Mouse (Mus musculus) heart, embryonic 14.5 days (tissue): ENCODE measurements around the gene Cdhr2. TPM values are rescaled to one million over a fixed set of nuclear protein-coding genes. Genes with fewer than 3 reads are reported as not detected.

Source experiments
- ATAC-seq: fragments of 200-750 bp; cut with Nextera tagmentation; 2 replicates; pipeline ENCODE4 v1.8.0; 2017; ENCODE audit warnings: low read depth, moderate TSS enrichment; ENCODE audit not compliant: insufficient number of reproducible peaks, insufficient read depth, low FRiP score
- H3K27ac ChIP-seq, 2 experiments: fragments of 200-500 bp in 1 of 2; fragments of 300-500 bp in 1 of 2; sonication (generic) in 1 of 2; replicated peaks in 1 of 2; 2 replicates each; pipeline ENCODE4 v1.5.1; 2012 to 2014; ENCODE audit warnings: low read depth in 2 of 2, low read length in 2 of 2, control low read depth in 1 of 2, mild to moderate bottlenecking in 1 of 2, mixed read lengths in 1 of 2; ENCODE audit not compliant: control insufficient read depth in 1 of 2, insufficient read depth in 1 of 2
- H3K27me3 ChIP-seq: fragments of 300-500 bp; sonication (generic); 2 replicates; pipeline ENCODE4 v1.6.1; 2014; ENCODE audit warnings: mild to moderate bottlenecking, low read length, control low read depth; ENCODE audit not compliant: control insufficient read depth, insufficient read depth
- H3K36me3 ChIP-seq: fragments of 300-500 bp; sonication (generic); 2 replicates; pipeline ENCODE4 v1.6.1; 2014; ENCODE audit warnings: mild to moderate bottlenecking, control low read depth, low read length, mixed read lengths; ENCODE audit not compliant: control insufficient read depth, insufficient read depth
- H3K4me1 ChIP-seq, 2 experiments: fragments of 200-500 bp in 1 of 2; fragments of 300-500 bp in 1 of 2; sonication (generic) in 1 of 2; 2 replicates each; pipeline ENCODE4 v1.6.1; 2012 to 2014; ENCODE audit warnings: low read length in 2 of 2, control low read depth in 1 of 2, mixed read lengths in 1 of 2; ENCODE audit not compliant: control insufficient read depth in 2 of 2, insufficient read depth in 2 of 2
- H3K4me2 ChIP-seq: fragments of 300-500 bp; sonication (generic); 2 replicates; pipeline ENCODE4 v1.6.1; 2014; ENCODE audit warnings: mild to moderate bottlenecking, low read length
- H3K4me3 ChIP-seq, 2 experiments: fragments of 200-500 bp in 1 of 2; fragments of 300-500 bp in 1 of 2; sonication (generic) in 1 of 2; 2 replicates each; pipeline ENCODE4 v1.5.1; 2012 to 2014; ENCODE audit warnings: low read length in 2 of 2, mild to moderate bottlenecking in 2 of 2, control low read depth in 1 of 2, low read depth in 1 of 2, moderate library complexity in 1 of 2; ENCODE audit not compliant: control insufficient read depth in 1 of 2, insufficient read depth in 1 of 2
- H3K9ac ChIP-seq: fragments of 300-500 bp; sonication (generic); 2 replicates; pipeline ENCODE4 v1.6.1; 2014; ENCODE audit warnings: mild to moderate bottlenecking, low read length
- H3K9me3 ChIP-seq: fragments of 300-500 bp; sonication (generic); 2 replicates; pipeline ENCODE4 v1.6.1; 2016; ENCODE audit warnings: low read length, control low read depth; ENCODE audit not compliant: control insufficient read depth
- WGBS: fragments of 180-500 bp; shearing (Covaris S2); extraction: QIAGEN DNeasy Blood & Tissue Kit; methylation state at CpG from one replicate; pipeline ENCODE4 v1.1.7; 2014; 5-methylcytosine and 5-hydroxymethylcytosine counted together
- polyA plus RNA-seq: library from polyadenylated mRNA; unstranded; fragments of >200 nt; fragmentation: Nextera tagmentation; extraction: Ambion mirVana; gene quantifications from 2 replicates; pipeline ENCODE4 v1.2.1, GENCODE M21; 2014

Gene Cdhr2
- polyA plus RNA-seq, 1 experiment from 2014 or later = not detected

- no peak overlapping the region for H3K9ac ChIP-seq
- peaks cover 0 to 11% of the 10 kb centered on the region in 2 experiments; a peak in 2 of 4 replicates for H3K4me1 ChIP-seq
- no peak overlapping the region for H3K4me3 ChIP-seq
- H3K36me3 ChIP-seq = no peaks in the 10 kb centered on the region
- H3K4me2 ChIP-seq = no peak overlapping the region
- H3K27ac ChIP-seq = no peak overlapping the region
- WGBS = 22% methylated on average over 10 of the region's 10 CpGs
- H3K9me3 ChIP-seq = no peaks in the 10 kb centered on the region
- peaks cover 79% of the 10 kb centered on the region for H3K27me3 ChIP-seq
- no peak for ATAC-seq
These were observed 45.6 kb downstream of the Cdhr2 start for GRCm38 (mm10) chr13:54746896-54747295.

- WGBS = 75% methylated on average over 8 of the region's 8 CpGs
- Histone ChIP-seq H3K36me3 (no peaks in the 10 kb centered on the region), H3K9me3 (no peaks in the 10 kb centered on the region), H3K9ac (no peak overlapping the region), H3K4me1 (peaks cover 0 to 11% of the 10 kb centered on the region in 2 experiments; a peak in 2 of 4 replicates), H3K27me3 (peaks cover 78% of the 10 kb centered on the region), H3K4me3 (no peak overlapping the region), H3K4me2 (no peak overlapping the region), H3K27ac (no peak overlapping the region)
- no peak for ATAC-seq
These were observed 46.9 kb downstream of the Cdhr2 start for GRCm38 (mm10) chr13:54748190-54748589.

DNA sequence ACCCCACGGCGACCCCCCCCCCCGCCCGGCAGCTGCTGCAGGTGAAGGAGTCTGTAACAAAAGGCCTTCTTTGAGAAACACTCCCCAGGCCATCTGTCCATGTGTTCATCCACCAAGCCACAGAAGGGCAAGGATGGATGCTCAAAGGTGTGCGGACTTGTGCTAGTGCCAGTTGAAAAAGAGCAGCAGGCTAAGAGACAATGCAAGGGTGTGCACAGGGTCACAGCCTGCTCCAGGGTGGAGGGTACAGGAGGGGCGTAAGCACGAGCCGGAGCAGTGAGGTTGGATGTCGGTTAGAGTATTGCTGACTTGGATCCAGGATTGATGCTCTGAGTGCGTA is 47.4 kb downstream of the Cdhr2 start:
- no peak for ATAC-seq
- H3K4me3 ChIP-seq = no peak overlapping the region
- no peaks in the 10 kb centered on the region for H3K9me3 ChIP-seq
- no peak overlapping the region for H3K4me2 ChIP-seq
- 54% methylated on average over 10 of the region's 10 CpGs for WGBS
- peaks cover 78% of the 10 kb centered on the region for H3K27me3 ChIP-seq
- H3K36me3 ChIP-seq = no peaks in the 10 kb centered on the region
- no peak overlapping the region for H3K27ac ChIP-seq
- no peak overlapping the region for H3K9ac ChIP-seq
- peaks cover 0 to 11% of the 10 kb centered on the region in 2 experiments; a peak in 2 of 4 replicates for H3K4me1 ChIP-seq

GRCm38 (mm10) chr13:54749061-54749863 is 48.0 kb downstream of the Cdhr2 start:
- Histone ChIP-seq H3K36me3 (no peaks in the 10 kb centered on the region), H3K27me3 (peaks cover 75% of the 10 kb centered on the region), H3K9me3 (no peaks in the 10 kb centered on the region), H3K27ac (no peak overlapping the region), H3K4me2 (peak overlapping the region; percentile 90), H3K9ac (no peak overlapping the region), H3K4me1 (peaks cover 0 to 11% of the 10 kb centered on the region in 2 experiments; a peak in 2 of 4 replicates), H3K4me3 (peak overlapping the region; percentile 51)
- peak; percentile 35 for ATAC-seq
- 3% methylated on average over 50 of the region's 100 CpGs for WGBS

DNA sequence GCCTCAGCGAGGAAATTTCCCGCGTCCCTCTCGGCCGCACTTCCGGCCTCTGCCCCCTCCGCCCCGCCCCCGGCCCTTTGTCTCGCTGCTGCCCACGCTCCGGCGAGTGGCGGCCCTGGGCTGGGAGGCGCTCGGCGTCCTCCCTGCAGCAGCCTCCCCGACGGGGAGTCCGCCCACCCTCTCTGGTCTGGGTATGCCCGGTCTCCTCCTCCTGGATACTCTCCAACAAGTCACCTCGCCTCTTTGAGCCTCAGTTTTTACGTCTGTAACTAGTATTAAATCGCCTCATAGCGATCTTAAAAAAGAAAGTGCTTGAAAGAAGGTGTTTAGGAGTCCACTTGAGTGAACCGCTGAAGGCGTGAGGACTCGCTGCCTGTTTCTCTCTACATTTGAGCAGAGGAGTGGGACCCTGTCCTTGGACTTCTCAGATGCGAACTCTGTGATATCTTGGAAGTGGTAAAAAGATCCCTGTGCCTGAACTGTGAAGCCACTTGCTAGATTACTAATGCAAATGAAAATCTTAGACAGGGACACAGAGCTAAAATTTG is 48.7 kb downstream of the Cdhr2 start, which contains the start of gene Gprin1:
Gene Gprin1 (minus strand): TSS at position 11 of the 548 bp plus-strand sequence.
- H3K27ac ChIP-seq = no peak within 1 kb of the TSS
- H3K27me3 ChIP-seq = peaks cover 73% of the 10 kb centered on the region
- peak within 1 kb of the TSS; percentile 51 for H3K4me3 ChIP-seq
- 3% methylated on average over 23 of the region's 29 CpGs for WGBS
- ATAC-seq = no peak
- no peak within 1 kb of the TSS for H3K9ac ChIP-seq
- no peaks in the 10 kb centered on the region for H3K9me3 ChIP-seq
- H3K4me2 ChIP-seq = peak within 1 kb of the TSS; percentile 90
- H3K36me3 ChIP-seq = no peaks in the 10 kb centered on the region
- H3K4me1 ChIP-seq = peaks cover 0 to 11% of the 10 kb centered on the region in 2 experiments; a peak in 2 of 4 replicates

DNA sequence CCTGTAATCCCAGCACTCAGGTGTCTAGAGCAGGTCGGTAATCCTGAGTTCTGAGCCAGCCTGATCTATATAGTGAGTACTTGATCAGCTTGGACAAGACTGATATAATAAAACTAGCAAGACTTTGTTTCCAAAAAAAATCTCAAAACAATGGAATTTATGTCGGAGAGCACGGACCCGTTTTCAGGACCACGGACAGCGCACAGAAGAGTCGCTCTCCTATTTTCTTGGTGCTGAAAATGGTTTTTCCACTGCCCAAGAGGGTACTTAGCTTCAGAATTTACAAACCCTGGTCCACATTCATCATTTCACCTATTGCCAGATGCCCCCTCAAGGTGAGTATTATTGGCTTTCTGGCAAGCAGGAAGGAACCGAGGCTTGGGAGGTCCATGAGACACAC is 49.4 kb downstream of the Cdhr2 start:
- Histone ChIP-seq H3K27me3 (peaks cover 72% of the 10 kb centered on the region), H3K9ac (no peak overlapping the region), H3K36me3 (no peaks in the 10 kb centered on the region), H3K9me3 (no peaks in the 10 kb centered on the region), H3K27ac (no peak overlapping the region), H3K4me1 (peaks cover 0 to 11% of the 10 kb centered on the region in 2 experiments; a peak in 2 of 4 replicates), H3K4me3 (no peak overlapping the region), H3K4me2 (no peak overlapping the region)
- under 1% methylated on average over 8 of the region's 8 CpGs for WGBS
- no peak for ATAC-seq

- WGBS = 61% methylated on average over 10 of the region's 10 CpGs
- H3K4me1 ChIP-seq = peaks cover under 1 to 11% of the 10 kb centered on the region in 2 experiments; a peak in 2 of 4 replicates
- H3K9ac ChIP-seq = no peak overlapping the region
- H3K9me3 ChIP-seq = no peaks in the 10 kb centered on the region
- H3K4me3 ChIP-seq = no peak overlapping the region
- no peaks in the 10 kb centered on the region for H3K36me3 ChIP-seq
- ATAC-seq = no peak
- no peak overlapping the region for H3K4me2 ChIP-seq
- H3K27me3 ChIP-seq = peaks cover 69% of the 10 kb centered on the region
- H3K27ac ChIP-seq = no peak overlapping the region
These were observed 51.4 kb downstream of the Cdhr2 start for GRCm38 (mm10) chr13:54752656-54753055.
